In genomic region chr19:7057722-7058207, GRCm38 (mm10) we compare ENCODE assay signal across 8 mouse cellular contexts. TPM values are rescaled to one million over a fixed set of nuclear protein-coding genes. Genes with fewer than 3 reads are reported as not detected.
A peak's percentile ranks its signal among the peaks of the same experiment; 100 is the strongest.
DNase-seq lines count a peak whose midpoint lies in the region; ATAC-seq and TF ChIP-seq lines count a peak whose summit lies in the region.

No protein-coding gene starts in this region.

- H3K9ac ChIP-seq in lung, embryonic 16.5 days (ENCODE audit: low read length) = peak overlapping the region; percentile 77; the same call in 1 of the 2 replicates

- peak overlapping the region; percentile 79 for H3K27ac ChIP-seq in hindbrain, embryonic 10.5 days
- peak overlapping the region; percentile 76 for H3K27ac ChIP-seq in lung, embryonic 16.5 days (ENCODE audit: low read length)
- H3K27ac ChIP-seq in olfactory bulb, adult 2 months (ENCODE audit: insufficient read depth, low read depth, low read length) = no peak overlapping the region

- peak; percentile 80 for ATAC-seq in lung, embryonic 16.5 days (ENCODE audit: low read depth)

- TF ChIP-seq POLR2A in olfactory bulb, adult 2 months (IDR thresholded peaks at IDR 0.05; ENCODE audit: insufficient read depth, low read depth, low read length) = no peak

- peaks cover 57% of the 10 kb centered on the region for H3K27me3 ChIP-seq in hindbrain, embryonic 10.5 days (ENCODE audit: insufficient read depth, poor library complexity, severe bottlenecking)
- H3K27me3 ChIP-seq in lung, embryonic 16.5 days (ENCODE audit: control insufficient read depth, insufficient read depth, low read depth, low read length) = no peaks in the 10 kb centered on the region

- H3K4me1 ChIP-seq in hindbrain, embryonic 10.5 days (replicated peaks) = peaks cover 34% of the 10 kb centered on the region
- H3K4me1 ChIP-seq in lung, embryonic 16.5 days (replicated peaks; ENCODE audit: control insufficient read depth, insufficient read depth, low read length) = peaks cover 17% of the 10 kb centered on the region
- H3K4me1 ChIP-seq in olfactory bulb, adult 2 months (ENCODE audit: control insufficient read depth, insufficient read depth, low read length) = peaks cover 23% of the 10 kb centered on the region

- WGBS in hindbrain, embryonic 10.5 days = 0% methylated on average over 15 of the region's 15 CpGs
- 2% methylated on average over 15 of the region's 15 CpGs for WGBS in lung, embryonic 16.5 days
- 2% methylated on average over 15 of the region's 15 CpGs for WGBS in olfactory bulb, adult 2 months

- peak overlapping the region; percentile 97 for H3K4me2 ChIP-seq in lung, embryonic 16.5 days (ENCODE audit: low read depth, low read length)

- TF ChIP-seq CTCF in olfactory bulb, adult 2 months (IDR thresholded peaks at IDR 0.05; ENCODE audit: insufficient read depth, low read depth, low read length) = no peak

- H3K9me3 ChIP-seq in hindbrain, embryonic 10.5 days = no peaks in the 10 kb centered on the region
- H3K9me3 ChIP-seq in lung, embryonic 16.5 days (ENCODE audit: control insufficient read depth, low read length) = no peaks in the 10 kb centered on the region

- no peaks in the 10 kb centered on the region for H3K36me3 ChIP-seq in hindbrain, embryonic 10.5 days
- H3K36me3 ChIP-seq in lung, embryonic 16.5 days (ENCODE audit: control insufficient read depth, insufficient read depth, low read length) = no peaks in the 10 kb centered on the region

- DNase-seq in Muller cell, postnatal 12 days (ENCODE audit: inconsistent ontology term) = peak; percentile 94
- DNase-seq in cerebellum, adult 9-10 months = peak; percentile 85
- DNase-seq in forelimb bud, embryonic 11.5 days (ENCODE audit: low read depth, low spot score) = peak; percentile 83
- DNase-seq in hindbrain, embryonic 10.5 days (ENCODE audit: low spot score) = peak; percentile 92
- DNase-seq in layer of hippocampus, adult 9-10 months (ENCODE audit: low spot score) = peak; percentile 44
- DNase-seq in thymus, postnatal 10 days (ENCODE audit: low spot score in 2 of 2) = peak; percentile 38 to 39

- H3K4me3 ChIP-seq in hindbrain, embryonic 10.5 days = peak overlapping the region; percentile 79
- peak overlapping the region; percentile 71 for H3K4me3 ChIP-seq in lung, embryonic 16.5 days (ENCODE audit: low read length)
- peak overlapping the region; percentile 67 for H3K4me3 ChIP-seq in olfactory bulb, adult 2 months (ENCODE audit: insufficient read depth, low read depth, low read length)

RNA-seq across cellular contexts. Expression of gene Macrod1, which starts 1.2 kb away (rescaled TPM):
- polyA plus RNA-seq in hindbrain, embryonic 10.5 days (2016; fragmentation: Nextera tagmentation; extraction: Ambion mirVana) = 2.9 and 3.4 TPM in 2 replicates
- polyA plus RNA-seq in lung, embryonic 16.5 days (2015; fragmentation: Nextera tagmentation; extraction: Ambion mirVana) = 15.3 and 17.6 TPM in 2 replicates
- polyA plus RNA-seq in olfactory bulb, adult 2 months (2012; ENCODE audit: insufficient read depth, insufficient read length, low replicate concordance, missing spikeins) = not detected in 2 replicates

RNA-seq across cellular contexts. Expression of gene Stip1, which starts 18.0 kb away (rescaled TPM):
- polyA plus RNA-seq in hindbrain, embryonic 10.5 days (2016; fragmentation: Nextera tagmentation; extraction: Ambion mirVana) = 372 and 451 TPM in 2 replicates
- polyA plus RNA-seq in lung, embryonic 16.5 days (2015; fragmentation: Nextera tagmentation; extraction: Ambion mirVana) = 220 and 243 TPM in 2 replicates
- polyA plus RNA-seq in olfactory bulb, adult 2 months (2012; ENCODE audit: insufficient read depth, insufficient read length, low replicate concordance, missing spikeins) = 145 and 219 TPM in 2 replicates

RNA-seq across cellular contexts. Expression of gene Fermt3, which starts 38.5 kb away (rescaled TPM):
- polyA plus RNA-seq in hindbrain, embryonic 10.5 days (2016; fragmentation: Nextera tagmentation; extraction: Ambion mirVana) = 8.7 and 10.1 TPM in 2 replicates
- polyA plus RNA-seq in lung, embryonic 16.5 days (2015; fragmentation: Nextera tagmentation; extraction: Ambion mirVana) = 11.1 and 15.6 TPM in 2 replicates
- polyA plus RNA-seq in olfactory bulb, adult 2 months (2012; ENCODE audit: insufficient read depth, insufficient read length, low replicate concordance, missing spikeins) = not detected in 2 replicates

RNA-seq across cellular contexts. Expression of gene Flrt1, which starts 47.8 kb away (rescaled TPM):
- polyA plus RNA-seq in hindbrain, embryonic 10.5 days (2016; fragmentation: Nextera tagmentation; extraction: Ambion mirVana) = 3.1 and 4.0 TPM in 2 replicates
- 0.99 and 1.1 TPM in 2 replicates for polyA plus RNA-seq in lung, embryonic 16.5 days (2015; fragmentation: Nextera tagmentation; extraction: Ambion mirVana)
- not detected in 2 replicates for polyA plus RNA-seq in olfactory bulb, adult 2 months (2012; ENCODE audit: insufficient read depth, insufficient read length, low replicate concordance, missing spikeins)

Comparison
In these comparisons a context has a peak if more than half of its experiments do, and no peak if none do; other contexts are left out.
1. DNase-seq: peak in every context shown above with its lines; median percentile 94 in Muller cell, postnatal 12 days; 92 in hindbrain, embryonic 10.5 days; 85 in cerebellum, adult 9-10 months; 83 in forelimb bud, embryonic 11.5 days; 44 in layer of hippocampus, adult 9-10 months; 38 in thymus, postnatal 10 days.